Mouse (Mus musculus): ENCODE measurements at regions not wholly inside any gene's neighbourhood (a gene's known extent, or its start where the extent isn't known, plus 50 kb on each side); places are given as distances from the start of the nearest gene placed in this dataset.

- DNase-seq (ENCODE audit: low spot score) (no peak), ATAC-seq (ENCODE audit: extremely low read depth, insufficient number of reproducible peaks, low FRiP score, poor library complexity, severe bottlenecking) (no peak)
- Histone ChIP-seq H3K36me3 (replicated peaks) (no peaks in the 10 kb centered on the region), H3K27me3 (ENCODE audit: insufficient read depth, low read length) (no peaks in the 10 kb centered on the region), H3K4me3 (ENCODE audit: low read depth, low read length) (no peak overlapping the region), H3K4me1 (ENCODE audit: insufficient read depth, low read depth, low read length) (no peaks in the 10 kb centered on the region), H3K9me3 (replicated peaks) (no peaks in the 10 kb centered on the region)
- TF ChIP-seq GATA2 (IDR thresholded peaks at IDR 0.05; ENCODE audit: borderline replicate concordance, low read depth, low read length) (no peak), TAL1 (conservative IDR thresholded peaks at IDR 0.05; ENCODE audit: low read depth, low read length) (no peak), GATA1 (IDR thresholded peaks at IDR 0.05; ENCODE audit: borderline replicate concordance, low read length) (no peak)
These were observed 450.3 kb upstream of the Ubash3b start for GRCm38 (mm10) chr9:41611534-41612451.

- no peaks in the 10 kb centered on the region for H3K27me3 ChIP-seq (ENCODE audit: insufficient read depth, low read length)
- no peaks in the 10 kb centered on the region for H3K4me1 ChIP-seq (ENCODE audit: insufficient read depth, low read depth, low read length)
- no peak for ATAC-seq (ENCODE audit: extremely low read depth, insufficient number of reproducible peaks, low FRiP score, poor library complexity, severe bottlenecking)
- TF ChIP-seq GATA2 (IDR thresholded peaks at IDR 0.05; ENCODE audit: borderline replicate concordance, low read depth, low read length) (no peak), POLR2AphosphoS5 (IDR thresholded peaks at IDR 0.05; ENCODE audit: insufficient replicate concordance, low read depth, low read length) (no peak), GATA1 (IDR thresholded peaks at IDR 0.05; ENCODE audit: borderline replicate concordance, low read length) (no peak)
- DNase-seq (ENCODE audit: low spot score), result no peak
- H3K9me3 ChIP-seq (replicated peaks), result no peaks in the 10 kb centered on the region
- H3K36me3 ChIP-seq (replicated peaks), result no peaks in the 10 kb centered on the region
- no peak overlapping the region for H3K4me3 ChIP-seq (ENCODE audit: low read depth, low read length)
These were observed 448.9 kb upstream of the Ubash3b start for GRCm38 (mm10) chr9:41610347-41610746.

- TF ChIP-seq GATA1 (IDR thresholded peaks at IDR 0.05; ENCODE audit: borderline replicate concordance, low read length) (no peak), POLR2AphosphoS5 (IDR thresholded peaks at IDR 0.05; ENCODE audit: insufficient replicate concordance, low read depth, low read length) (no peak), TAL1 (conservative IDR thresholded peaks at IDR 0.05; ENCODE audit: low read depth, low read length) (no peak), GATA2 (IDR thresholded peaks at IDR 0.05; ENCODE audit: borderline replicate concordance, low read depth, low read length) (no peak), CTCF (IDR thresholded peaks at IDR 0.05; ENCODE audit: low read depth, low read length) (no peak)
- no peak for ATAC-seq (ENCODE audit: extremely low read depth, insufficient number of reproducible peaks, low FRiP score, poor library complexity, severe bottlenecking)
- Histone ChIP-seq H3K4me1 (ENCODE audit: insufficient read depth, low read depth, low read length) (no peaks in the 10 kb centered on the region), H3K9me3 (replicated peaks) (no peaks in the 10 kb centered on the region), H3K27me3 (ENCODE audit: insufficient read depth, low read length) (no peaks in the 10 kb centered on the region), H3K4me3 (ENCODE audit: low read depth, low read length) (no peak overlapping the region), H3K36me3 (replicated peaks) (no peaks in the 10 kb centered on the region)
- DNase-seq (ENCODE audit: low spot score), result no peak
These were observed 444.6 kb upstream of the Ubash3b start for GRCm38 (mm10) chr9:41606136-41606535.

GRCm38 (mm10) chr9:41604916-41605315 lies 443.4 kb upstream of the Ubash3b start:
- Histone ChIP-seq H3K27me3 (ENCODE audit: insufficient read depth, low read length) (no peaks in the 10 kb centered on the region), H3K9me3 (replicated peaks) (no peaks in the 10 kb centered on the region), H3K4me3 (ENCODE audit: low read depth, low read length) (no peak overlapping the region), H3K36me3 (replicated peaks) (no peaks in the 10 kb centered on the region), H3K4me1 (ENCODE audit: insufficient read depth, low read depth, low read length) (no peaks in the 10 kb centered on the region)
- DNase-seq (ENCODE audit: low spot score), result no peak
- TF ChIP-seq POLR2AphosphoS5 (IDR thresholded peaks at IDR 0.05; ENCODE audit: insufficient replicate concordance, low read depth, low read length), result no peak
- ATAC-seq (ENCODE audit: extremely low read depth, insufficient number of reproducible peaks, low FRiP score, poor library complexity, severe bottlenecking), result no peak

GRCm38 (mm10) chr9:41600778-41601177 lies 439.3 kb upstream of the Ubash3b start:
- DNase-seq (ENCODE audit: low spot score) (no peak), ATAC-seq (ENCODE audit: extremely low read depth, insufficient number of reproducible peaks, low FRiP score, poor library complexity, severe bottlenecking) (no peak)
- Histone ChIP-seq H3K36me3 (replicated peaks) (no peaks in the 10 kb centered on the region), H3K27me3 (ENCODE audit: insufficient read depth, low read length) (no peaks in the 10 kb centered on the region), H3K4me1 (ENCODE audit: insufficient read depth, low read depth, low read length) (no peaks in the 10 kb centered on the region), H3K4me3 (ENCODE audit: low read depth, low read length) (no peak overlapping the region), H3K9me3 (replicated peaks) (0 out of 2 replicates have a peak, but pooled peaks cover 2% of the 10 kb centered on the region)
- no peak for TF ChIP-seq GATA2 (IDR thresholded peaks at IDR 0.05; ENCODE audit: borderline replicate concordance, low read depth, low read length)
- TF ChIP-seq CTCF (IDR thresholded peaks at IDR 0.05; ENCODE audit: low read depth, low read length), result no peak
- no peak for TF ChIP-seq POLR2AphosphoS5 (IDR thresholded peaks at IDR 0.05; ENCODE audit: insufficient replicate concordance, low read depth, low read length)
- no peak for TF ChIP-seq TAL1 (conservative IDR thresholded peaks at IDR 0.05; ENCODE audit: low read depth, low read length)
- TF ChIP-seq GATA1 (IDR thresholded peaks at IDR 0.05; ENCODE audit: borderline replicate concordance, low read length), result no peak

- Histone ChIP-seq H3K9me3 (replicated peaks) (0 out of 2 replicates have a peak, but pooled peaks cover 2% of the 10 kb centered on the region), H3K36me3 (replicated peaks) (no peaks in the 10 kb centered on the region), H3K4me1 (ENCODE audit: insufficient read depth, low read depth, low read length) (no peaks in the 10 kb centered on the region), H3K4me3 (ENCODE audit: low read depth, low read length) (no peak overlapping the region), H3K27me3 (ENCODE audit: insufficient read depth, low read length) (no peaks in the 10 kb centered on the region)
- DNase-seq (ENCODE audit: low spot score), result no peak
- no peak for TF ChIP-seq TAL1 (conservative IDR thresholded peaks at IDR 0.05; ENCODE audit: low read depth, low read length)
- ATAC-seq (ENCODE audit: extremely low read depth, insufficient number of reproducible peaks, low FRiP score, poor library complexity, severe bottlenecking), result no peak
These were observed 438.4 kb upstream of the Ubash3b start for GRCm38 (mm10) chr9:41599874-41600273.

- Histone ChIP-seq H3K36me3 (replicated peaks) (no peaks in the 10 kb centered on the region), H3K4me1 (ENCODE audit: insufficient read depth, low read depth, low read length) (no peaks in the 10 kb centered on the region), H3K27me3 (ENCODE audit: insufficient read depth, low read length) (no peaks in the 10 kb centered on the region), H3K4me3 (ENCODE audit: low read depth, low read length) (no peak overlapping the region), H3K9me3 (replicated peaks) (0 out of 2 replicates have a peak, but pooled peaks cover 2% of the 10 kb centered on the region)
- TF ChIP-seq CTCF (IDR thresholded peaks at IDR 0.05; ENCODE audit: low read depth, low read length) (no peak), GATA2 (IDR thresholded peaks at IDR 0.05; ENCODE audit: borderline replicate concordance, low read depth, low read length) (no peak), GATA1 (IDR thresholded peaks at IDR 0.05; ENCODE audit: borderline replicate concordance, low read length) (no peak), TAL1 (conservative IDR thresholded peaks at IDR 0.05; ENCODE audit: low read depth, low read length) (no peak), POLR2AphosphoS5 (IDR thresholded peaks at IDR 0.05; ENCODE audit: insufficient replicate concordance, low read depth, low read length) (no peak)
- no peak for ATAC-seq (ENCODE audit: extremely low read depth, insufficient number of reproducible peaks, low FRiP score, poor library complexity, severe bottlenecking)
- DNase-seq (ENCODE audit: low spot score), result no peak
These were observed 434.3 kb upstream of the Ubash3b start for GRCm38 (mm10) chr9:41595749-41596148.

Measured in G1E (cell line).